Mouse (Mus musculus) cerebral cortex, adult 2 months (tissue): ENCODE measurements around the gene Gm6176.

Experiments used
- WGBS: fragments of 180-500 bp; shearing (Covaris S2); methylation state at CpG from one replicate; pipeline ENCODE4 v1.1.7; 2018; 5-methylcytosine and 5-hydroxymethylcytosine counted together

Gm6176 gene

DNA sequence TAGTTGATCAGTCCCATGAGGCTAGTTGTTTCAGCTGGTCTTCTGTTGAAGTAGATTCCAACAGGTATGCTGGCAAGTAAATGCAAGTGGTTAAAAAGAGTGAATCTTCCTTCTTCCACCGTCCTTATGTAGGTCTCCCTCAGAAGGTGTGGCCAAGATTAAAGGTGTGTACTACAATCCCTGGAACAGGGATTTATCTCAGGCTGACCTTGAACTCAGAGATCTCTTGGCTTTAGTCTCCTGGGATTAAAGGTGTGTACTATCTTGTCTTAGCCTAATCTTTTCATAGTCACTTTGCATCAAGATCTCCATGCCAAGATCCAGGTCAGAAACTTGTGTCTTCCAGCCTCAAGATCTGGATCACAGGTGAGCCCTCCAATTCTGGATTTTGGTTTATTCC lies at the start of gene Gm6176:
Gene Gm6176, minus strand, starts transcription at position 101 of the 400 bp plus-strand sequence.
- no CpG with 5 or more reads among the region's 1 CpGs for WGBS

DNA sequence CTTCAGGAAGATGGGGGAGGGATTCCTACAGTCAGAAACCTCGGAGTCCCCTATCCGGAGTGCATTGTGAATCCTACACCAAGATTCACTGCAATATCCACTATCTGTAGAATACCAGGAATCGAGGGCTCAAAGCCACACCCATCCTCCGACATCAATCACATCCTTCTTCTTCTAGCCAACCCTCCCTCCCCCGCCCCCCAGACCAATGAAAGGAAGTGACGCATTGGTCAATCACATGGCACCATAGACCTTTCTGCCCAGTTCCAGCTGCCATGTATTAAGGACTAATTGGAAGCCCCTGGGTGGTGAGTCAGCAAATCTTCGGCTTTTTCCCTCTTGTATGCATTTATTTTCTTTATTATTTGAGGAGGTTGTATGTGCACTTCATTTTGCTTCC lies 12.7 kb upstream of the Gm6176 start, which contains the start of gene Vmn1r139:
Gene Vmn1r139, plus strand, starts transcription at position 301 of the 400 bp plus-strand sequence.
- no CpG with 5 or more reads among the region's 7 CpGs for WGBS

DNA sequence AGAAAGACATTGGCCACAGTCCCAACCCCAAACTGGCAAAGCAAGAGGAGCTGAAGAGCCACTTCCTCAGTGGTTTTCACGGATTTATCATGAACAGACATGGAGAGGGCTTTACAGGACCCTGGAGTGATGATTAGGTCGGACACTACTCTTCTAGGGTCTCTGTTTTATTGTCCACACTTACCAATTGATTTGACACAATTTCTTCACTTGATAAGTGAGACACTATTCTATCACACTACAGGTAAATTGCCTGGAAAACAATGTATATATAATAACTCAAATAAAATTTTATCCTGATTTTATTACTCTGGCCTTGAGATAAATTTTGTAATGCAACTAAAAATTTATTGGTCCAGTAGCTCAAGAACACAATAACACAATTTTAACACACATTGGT lies 27.3 kb downstream of the Gm6176 start, which contains the start of gene Vmn1r138:
Gene Vmn1r138, minus strand, starts transcription at position 101 of the 400 bp plus-strand sequence.
- WGBS: no CpG with 5 or more reads among the region's 2 CpGs
